Mouse (Mus musculus): ENCODE measurements around the gene Gm20683.

- TF ChIP-seq CTCF (IDR thresholded peaks at IDR 0.05; ENCODE audit: low read depth) (no peak), EP300 (IDR thresholded peaks at IDR 0.05; ENCODE audit: low read depth) (no peak)
These were observed 33.5 kb downstream of the Gm20683 start for GRCm38 (mm10) chr17:25808028-25808427.
